Mouse (Mus musculus) spleen, postnatal 10 days (tissue): ENCODE results near the gene Rasal3.

Experiments used
- DNase-seq, 2 experiments: peaks; one replicate each; pipeline ENCODE4 v3.0.0; 2021 to 2022; ENCODE audit warnings: low spot score in 2 of 2

Gene Rasal3

DNA sequence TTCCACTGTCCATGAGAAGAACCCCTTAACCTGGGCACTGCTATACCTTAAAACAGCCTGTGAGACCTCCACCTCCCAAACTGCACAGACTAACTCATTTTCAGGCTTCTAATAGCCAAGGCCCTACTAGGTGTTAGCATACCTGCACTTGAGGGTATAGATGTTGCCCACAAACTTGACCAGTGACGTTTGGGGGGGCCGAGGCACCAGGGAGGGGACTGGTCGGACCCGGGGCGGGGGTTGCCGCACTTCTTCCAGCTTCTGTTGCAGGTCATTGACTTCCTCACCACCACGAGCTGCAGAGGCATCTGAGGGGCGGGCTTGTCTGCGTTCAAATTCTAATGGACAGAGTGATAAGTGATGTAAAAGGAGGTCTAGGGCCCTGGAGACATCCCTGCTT, 47.1 kb downstream of the Rasal3 start:
- no peak for DNase-seq

DNA sequence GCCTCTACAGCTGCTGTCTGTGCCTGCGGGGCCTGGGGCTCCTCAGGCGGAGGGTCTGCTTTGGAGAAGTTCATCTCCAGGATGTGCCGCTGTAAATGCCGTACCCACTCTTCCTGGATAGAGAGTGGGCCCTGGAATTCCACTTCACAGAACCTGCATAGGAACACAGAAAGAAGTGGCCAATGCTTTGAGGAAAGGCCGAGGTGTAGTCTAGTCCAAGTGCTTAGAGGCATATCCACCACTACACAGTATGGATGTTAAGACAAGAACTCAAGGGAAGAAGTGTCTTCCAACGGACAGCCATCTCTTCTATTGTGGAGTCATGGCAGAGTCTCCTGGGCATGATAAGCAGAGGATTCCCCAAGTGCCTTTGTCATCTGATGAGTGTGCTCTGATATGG, 48.4 kb downstream of the Rasal3 start:
- DNase-seq: no peak

DNA sequence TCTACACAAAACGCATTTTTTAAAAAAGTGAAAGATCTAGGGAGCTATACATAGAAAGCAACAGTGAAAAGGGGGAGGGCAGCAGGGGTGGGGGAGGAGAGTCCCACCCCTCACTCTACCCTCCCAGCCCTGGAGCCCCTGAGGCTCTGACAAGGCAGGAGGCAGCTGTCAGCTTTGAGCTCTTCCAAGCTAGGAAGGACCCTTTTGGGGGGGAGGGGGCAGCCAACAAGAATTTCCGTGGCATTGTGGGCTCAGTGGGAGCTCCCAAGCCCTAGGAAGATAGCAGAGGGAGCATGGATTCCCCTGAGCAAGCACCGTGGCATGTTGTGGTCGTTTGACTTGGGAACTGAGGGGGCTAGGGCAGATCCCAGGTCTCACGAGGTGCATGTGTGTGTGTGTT, 49.2 kb downstream of the Rasal3 start:
- no peak for DNase-seq

DNA sequence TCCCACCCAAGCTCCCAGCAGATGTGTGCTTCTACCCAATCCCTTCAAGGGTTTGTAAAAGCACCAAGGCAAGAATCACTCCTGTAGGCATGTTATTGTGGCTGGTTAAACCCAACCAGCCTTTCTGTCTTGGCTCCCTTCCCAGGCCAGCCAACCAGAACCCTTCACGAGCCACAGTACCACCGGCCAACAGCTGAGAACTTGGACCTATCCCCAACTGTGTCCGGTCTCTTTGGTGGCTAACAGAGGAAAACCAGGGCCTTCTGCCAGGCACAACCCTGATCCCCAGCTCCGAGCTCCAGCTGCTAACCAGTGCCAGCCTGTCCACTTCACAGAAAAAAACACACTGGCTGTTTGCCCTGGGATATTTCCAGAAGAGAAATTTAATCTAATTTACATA, 49.7 kb downstream of the Rasal3 start:
- no peak for DNase-seq

DNA sequence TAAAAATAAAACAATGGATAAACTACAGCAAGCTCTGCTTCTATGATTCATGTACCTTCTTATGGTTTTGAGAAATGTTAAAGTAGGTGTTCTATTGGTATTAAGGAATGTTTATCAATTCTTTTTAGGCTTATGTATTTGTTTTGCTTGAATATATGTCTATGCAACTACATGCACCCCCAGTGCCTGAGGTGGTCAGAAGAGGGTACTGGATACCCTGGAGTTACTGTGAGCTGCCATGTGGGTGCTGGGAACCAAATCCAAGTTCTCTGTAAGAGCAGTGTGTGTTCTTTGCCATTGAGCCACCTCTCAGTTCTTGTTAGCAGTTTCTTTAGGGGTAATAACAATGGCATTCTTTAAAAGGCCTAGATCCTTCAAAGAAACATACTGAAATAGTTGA, 51.7 kb downstream of the Rasal3 start:
- DNase-seq: no peak

DNA sequence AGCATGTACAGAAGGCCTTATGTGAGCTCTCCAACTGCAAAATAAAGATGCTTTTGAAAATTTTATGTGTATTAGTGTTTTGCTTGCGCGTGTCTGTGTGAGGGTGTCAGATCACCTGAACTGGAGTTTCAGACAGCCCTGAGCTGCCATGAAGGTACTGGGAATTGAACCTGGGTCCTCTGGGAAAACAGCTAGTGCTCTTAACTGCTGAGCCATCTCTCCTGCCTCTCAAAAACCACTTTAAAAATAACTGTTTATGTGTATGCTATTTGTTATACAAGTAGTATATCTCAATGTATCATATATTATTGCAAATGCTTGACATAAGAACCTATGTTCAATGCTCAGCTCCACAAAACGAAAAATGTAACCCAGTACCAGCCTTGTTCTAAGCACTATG, 52.1 kb downstream of the Rasal3 start:
- no peak for DNase-seq

DNA sequence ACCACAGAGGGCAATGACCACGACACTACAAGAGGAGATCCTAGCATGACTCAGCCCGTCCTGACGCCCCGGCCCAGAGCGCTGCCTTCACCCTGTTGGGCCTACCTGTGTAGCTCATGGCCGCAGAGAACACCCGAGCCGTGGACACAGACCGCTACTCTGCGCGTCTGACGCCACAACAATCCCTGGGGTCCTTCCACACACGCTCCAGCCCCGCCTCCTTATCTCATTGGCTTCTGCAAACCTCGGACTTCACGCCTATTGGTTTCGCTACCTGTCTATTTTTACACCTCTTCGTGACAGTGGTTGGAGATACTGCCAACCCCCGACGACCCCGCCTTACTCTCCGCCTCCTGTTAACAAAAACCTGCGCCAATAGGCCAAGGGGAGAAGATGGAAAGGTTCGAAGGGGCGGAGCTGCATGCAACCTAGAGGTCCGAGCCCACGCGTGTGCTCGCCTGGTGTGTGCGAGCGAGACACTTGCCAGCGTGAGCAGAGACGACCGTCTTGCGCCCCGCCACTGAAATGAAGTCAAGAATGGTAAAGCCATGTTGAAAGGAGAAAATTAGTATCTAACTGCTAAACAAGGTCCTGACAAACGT, 52.9 kb downstream of the Rasal3 start, which contains the start of gene Akap8l:
Gene Akap8l, minus strand, starts transcription at position 226 of the 602 bp plus-strand sequence.
- DNase-seq: peak; percentile 92 to 94

DNA sequence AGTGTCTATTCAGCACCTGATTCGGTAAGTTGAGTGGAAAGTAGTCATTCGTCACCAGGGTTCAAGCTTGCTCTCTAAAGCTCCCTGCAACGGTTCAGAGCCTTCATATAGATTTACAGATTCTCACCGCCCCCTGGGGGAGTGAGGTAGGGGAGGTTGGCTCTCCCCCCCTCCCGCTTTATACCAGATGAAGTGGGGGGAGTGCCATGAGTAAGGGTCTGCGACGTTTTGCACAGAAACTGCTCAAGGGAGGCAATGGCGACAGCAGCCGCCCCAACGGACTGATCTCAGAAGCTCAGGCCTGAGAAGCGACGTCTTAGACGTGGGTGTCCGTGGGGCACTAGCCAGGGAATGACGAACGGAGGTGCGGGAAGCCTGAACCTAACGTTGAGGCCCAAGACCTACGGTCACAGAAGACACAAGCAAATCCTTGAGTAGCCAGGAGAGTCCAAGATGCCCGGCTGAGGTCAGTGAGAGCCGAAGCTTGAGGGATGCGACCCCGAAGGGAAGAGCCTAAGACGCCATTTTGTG, 53.5 kb downstream of the Rasal3 start:
- DNase-seq: no peak

DNA sequence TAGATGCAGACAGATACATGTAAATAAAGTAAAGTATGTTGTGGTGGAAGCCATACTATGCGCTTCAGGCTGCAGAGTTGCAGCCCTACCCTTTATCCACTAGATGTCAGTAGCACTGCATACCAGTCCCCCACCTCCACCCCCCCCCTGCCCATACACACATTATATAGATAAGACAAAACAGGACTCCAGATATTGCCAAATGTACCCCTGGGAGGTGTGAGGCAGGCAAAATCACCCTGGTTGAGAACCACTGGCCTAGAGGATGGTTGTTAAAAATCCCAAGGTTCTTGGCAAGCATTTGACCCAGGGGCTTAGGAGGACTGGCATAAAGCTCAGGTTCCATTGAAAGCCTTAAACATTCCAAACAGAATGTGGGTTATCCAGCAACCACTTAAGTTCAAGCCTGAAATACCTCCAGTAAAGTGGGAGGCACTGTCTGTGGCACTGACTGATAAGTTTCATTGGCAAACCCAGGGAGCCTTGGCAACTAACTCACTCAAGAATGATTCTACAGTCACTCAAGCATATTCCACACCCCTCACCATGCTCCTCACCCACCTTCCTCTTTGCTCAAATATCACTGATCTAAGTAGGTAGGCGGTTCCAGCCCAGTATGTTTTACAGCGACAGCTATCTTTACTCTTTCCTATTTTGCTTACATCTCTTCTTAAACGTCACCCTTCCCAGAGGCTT, 54.2 kb downstream of the Rasal3 start:
- DNase-seq: peak; percentile 49 to 51

DNA sequence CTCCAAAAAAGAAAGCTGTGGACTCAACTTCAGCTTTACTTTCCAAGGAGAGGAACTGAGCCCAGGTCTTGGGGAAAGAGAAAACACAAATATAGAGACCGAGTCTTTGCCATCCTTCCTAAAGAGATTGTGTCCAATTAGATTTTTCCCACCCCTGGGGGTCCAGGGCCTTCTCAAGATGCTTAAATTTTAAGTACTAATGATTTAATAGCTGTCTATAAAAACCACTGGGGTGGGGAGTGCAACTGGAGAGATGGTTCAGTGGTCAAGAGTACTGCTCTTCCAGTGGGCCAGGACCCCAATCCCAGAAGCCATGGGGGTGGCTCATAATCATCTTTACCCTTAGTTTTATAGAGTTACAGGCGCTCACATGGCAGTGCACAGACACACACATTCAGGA, 55.0 kb downstream of the Rasal3 start:
- no peak for DNase-seq

DNA sequence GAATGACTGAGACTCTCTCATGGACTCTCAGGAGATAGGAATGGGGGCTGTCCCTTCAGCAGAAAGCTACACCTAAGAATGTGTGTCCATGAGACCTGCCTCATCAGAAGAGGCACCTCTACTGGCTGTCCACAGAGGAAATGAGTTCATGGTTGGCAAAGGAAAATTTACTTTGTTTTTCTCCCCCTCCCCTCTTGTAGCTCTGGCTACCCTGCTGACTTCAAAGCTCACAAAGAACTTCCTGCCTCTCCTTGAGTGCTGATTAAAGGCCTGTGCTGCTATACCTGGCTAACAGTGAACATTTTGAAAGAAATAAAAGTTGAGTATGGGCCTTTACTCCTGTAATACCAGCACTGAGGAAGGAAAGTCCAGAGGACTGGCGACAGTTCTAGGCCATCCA, 62.3 kb downstream of the Rasal3 start:
- DNase-seq: no peak
